In genomic region chr13:29987956-29988355, GRCm38 (mm10) we compare ENCODE assay signal across 21 mouse cellular contexts.
"Had no signal": no experiment of that assay in that cellular context is flagged by ENCODE, and none has a peak within 500 bp of the region (broad histone marks: within the 10 kb centered on the region; RNA-seq: fewer than 3 reads in every experiment).

No protein-coding gene starts in this region.

- DNase-seq: gastrocnemius, adult 2 months; gastrocnemius, postnatal 10 days; gastrocnemius, postnatal 25 days; heart, adult 2 months; heart, postnatal 10 days; heart, postnatal 4 days; kidney, adult 18-20 months; kidney, adult 8-10 months; kidney, postnatal 14 days; kidney, postnatal 36 days had no signal

- H3K4me1 ChIP-seq: intestine, embryonic 15.5 days had no signal

- H3K27ac ChIP-seq: heart, adult 2 months; heart, embryonic 10.5 days; hindbrain, embryonic 10.5 days; hindbrain, embryonic 12.5 days; hindbrain, embryonic 14.5 days; intestine, embryonic 15.5 days; layer of hippocampus, adult 2 months; left cerebral cortex, adult 2 months; limb, embryonic 10.5 days; limb, embryonic 12.5 days had no signal

- H3K4me3 ChIP-seq: heart, adult 2 months; heart, embryonic 10.5 days; heart, embryonic 12.5 days; hindbrain, embryonic 10.5 days; hindbrain, embryonic 12.5 days; intestine, embryonic 15.5 days; layer of hippocampus, adult 2 months; left cerebral cortex, adult 2 months; limb, embryonic 10.5 days; limb, embryonic 12.5 days; liver, embryonic 12.5 days had no signal

- H3K36me3 ChIP-seq: heart, embryonic 10.5 days; heart, embryonic 12.5 days; hindbrain, embryonic 10.5 days; hindbrain, embryonic 12.5 days; intestine, embryonic 15.5 days; limb, embryonic 10.5 days; limb, embryonic 12.5 days; liver, embryonic 12.5 days had no signal

- H3K27me3 ChIP-seq: hindbrain, embryonic 12.5 days; intestine, embryonic 15.5 days; limb, embryonic 12.5 days had no signal
